Mouse (Mus musculus) kidney, adult 2 months (tissue): ENCODE data around the gene Gm1113.

Experiments used
- CTCF ChIP-seq: fragments of 200-500 bp; conservative IDR thresholded peaks from 2 replicates; pipeline ENCODE4 v1.5.1; 2011; ENCODE audit warnings: low read depth, mild to moderate bottlenecking, control low read depth, low read length, moderate library complexity, mixed read lengths; ENCODE audit not compliant: insufficient read depth, insufficient read length
- POLR2A ChIP-seq: fragments of 200-500 bp; IDR thresholded peaks from one replicate; pipeline ENCODE4 v1.6.1; 2011; ENCODE audit warnings: low read depth, low read length, control low read depth

DNA sequence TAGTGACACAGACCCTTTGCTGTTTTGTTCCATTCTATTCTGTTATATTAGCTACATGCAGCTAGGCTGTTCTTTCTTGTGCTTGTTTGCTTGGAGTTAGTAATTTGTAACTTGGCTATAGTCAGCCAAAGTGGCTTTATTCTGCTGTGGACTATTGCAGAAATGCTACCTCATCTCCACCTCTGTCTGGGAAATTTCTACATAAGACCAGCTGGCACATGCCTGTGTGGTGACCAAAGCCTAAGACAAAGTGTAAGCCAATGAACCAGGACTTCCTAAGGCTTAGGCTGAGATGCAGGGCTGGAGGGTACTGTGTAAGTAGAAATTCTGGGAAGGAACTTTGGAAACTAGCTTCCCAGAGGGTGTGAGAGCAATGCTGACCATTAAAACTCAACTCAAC, 49.2 kb downstream of the Gm1113 start:
- TF ChIP-seq CTCF (no peak), POLR2A (no peak)
